Mouse (Mus musculus): ENCODE measurements around the gene Ap3d1. TPM values are rescaled to one million over a fixed set of nuclear protein-coding genes. Genes with fewer than 3 reads are reported as not detected.

The Ap3d1 gene
- polyA plus RNA-seq, 1 experiment = 92.5 TPM

DNA sequence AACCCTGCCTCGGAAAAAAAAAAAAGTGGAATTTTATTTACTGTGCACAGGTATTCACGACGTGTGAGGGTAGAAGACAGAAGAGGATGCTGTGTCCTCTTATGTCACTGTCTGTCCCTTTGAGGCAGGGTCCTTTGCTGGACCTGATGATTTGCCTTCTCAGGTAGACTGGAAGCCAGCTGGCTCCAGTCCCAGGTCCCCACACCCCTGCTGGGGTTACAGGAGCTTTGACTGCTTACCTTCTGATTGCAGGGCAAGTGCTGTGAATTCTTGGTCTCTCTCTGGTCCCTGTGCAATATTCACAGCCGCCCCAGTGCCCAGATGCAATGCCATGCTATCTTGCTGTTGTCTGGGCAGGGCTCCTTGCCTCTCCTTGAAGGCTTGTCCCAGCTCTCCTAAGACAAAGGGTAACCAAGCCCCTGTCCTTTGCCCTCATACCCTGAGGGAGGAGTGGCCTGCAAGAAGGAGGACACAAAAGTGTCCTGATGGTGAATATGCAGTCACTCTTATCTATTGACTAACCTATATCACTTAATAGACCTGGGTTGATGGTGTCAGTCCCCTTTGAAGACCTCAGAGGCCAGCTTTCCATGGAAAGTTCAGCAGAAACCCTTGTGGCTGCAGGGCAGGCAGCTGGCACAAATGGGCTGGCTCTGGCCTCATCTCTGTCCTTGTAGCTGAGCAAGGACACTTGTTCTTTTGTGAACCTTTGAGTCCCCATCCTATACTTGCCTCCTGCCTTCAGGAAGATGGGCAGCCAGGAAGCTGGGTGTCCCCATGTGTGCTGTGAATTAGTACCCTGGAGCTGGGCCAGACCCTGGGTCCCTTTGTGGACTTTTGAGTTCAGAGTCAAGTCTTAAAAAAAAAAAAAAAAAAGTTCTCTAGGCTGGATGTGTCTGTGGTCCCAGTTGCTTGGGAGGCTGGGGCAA lies 18.8 kb upstream of the Ap3d1 start:
- H3K4me3 ChIP-seq (ENCODE audit: extremely low read depth, insufficient read depth, insufficient read length) = no peak overlapping the region
- no peak overlapping the region for H3K27ac ChIP-seq (ENCODE audit: insufficient read depth, low read length)
- peaks cover 4% of the 10 kb centered on the region; the same call in 1 of the 2 replicates for H3K36me3 ChIP-seq (ENCODE audit: control insufficient read depth, insufficient read depth, low read length)
- no peak for TF ChIP-seq POLR2A (IDR thresholded peaks at IDR 0.05; ENCODE audit: low read depth, low read length)
- TF ChIP-seq CTCF (IDR thresholded peaks at IDR 0.05; ENCODE audit: extremely low read depth, insufficient read depth, insufficient read length, insufficient replicate concordance) = no peak
- no peak for DNase-seq (ENCODE audit: low read depth in 1 of 2, low spot score in 2 of 2)
- no peaks in the 10 kb centered on the region for H3K27me3 ChIP-seq (ENCODE audit: control insufficient read depth, insufficient read depth, low read length)
- 92% methylated on average over 4 of the region's 4 CpGs for WGBS
- peaks cover 17% of the 10 kb centered on the region; the same call in 1 of the 2 replicates for H3K4me1 ChIP-seq (ENCODE audit: control insufficient read depth, insufficient read depth, insufficient read length)

DNA sequence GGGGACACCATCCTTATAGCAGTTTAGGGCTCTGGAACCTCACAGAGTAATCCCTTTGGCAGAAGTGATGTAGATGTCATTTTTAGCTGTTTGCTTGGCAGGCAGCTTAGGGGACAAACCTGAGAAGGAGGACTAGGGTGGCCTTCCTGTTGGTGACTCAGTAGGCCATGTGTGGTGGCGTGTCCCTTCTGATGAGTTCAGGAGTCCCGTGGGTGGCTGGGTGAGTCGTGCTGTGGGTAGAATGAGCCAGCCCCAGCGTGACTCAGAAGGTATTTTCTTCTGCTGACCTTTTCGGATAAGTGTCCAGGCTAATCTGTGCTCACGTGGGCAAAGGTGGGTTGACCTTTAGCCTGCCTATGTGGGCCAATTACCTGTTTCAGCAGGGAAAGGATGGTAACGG lies 16.6 kb upstream of the Ap3d1 start:
- WGBS = 71% methylated on average over 7 of the region's 7 CpGs
- TF ChIP-seq CTCF (IDR thresholded peaks at IDR 0.05; ENCODE audit: extremely low read depth, insufficient read depth, insufficient read length, insufficient replicate concordance) (no peak), POLR2A (IDR thresholded peaks at IDR 0.05; ENCODE audit: low read depth, low read length) (no peak)
- DNase-seq (ENCODE audit: low read depth in 1 of 2, low spot score in 2 of 2) = no peak
- no peaks in the 10 kb centered on the region for H3K36me3 ChIP-seq (ENCODE audit: control insufficient read depth, insufficient read depth, low read length)
- peaks cover 17% of the 10 kb centered on the region; the same call in 1 of the 2 replicates for H3K4me1 ChIP-seq (ENCODE audit: control insufficient read depth, insufficient read depth, insufficient read length)
- no peaks in the 10 kb centered on the region for H3K27me3 ChIP-seq (ENCODE audit: control insufficient read depth, insufficient read depth, low read length)
- H3K27ac ChIP-seq (ENCODE audit: insufficient read depth, low read length) = no peak overlapping the region
- no peak overlapping the region for H3K4me3 ChIP-seq (ENCODE audit: extremely low read depth, insufficient read depth, insufficient read length)

DNA sequence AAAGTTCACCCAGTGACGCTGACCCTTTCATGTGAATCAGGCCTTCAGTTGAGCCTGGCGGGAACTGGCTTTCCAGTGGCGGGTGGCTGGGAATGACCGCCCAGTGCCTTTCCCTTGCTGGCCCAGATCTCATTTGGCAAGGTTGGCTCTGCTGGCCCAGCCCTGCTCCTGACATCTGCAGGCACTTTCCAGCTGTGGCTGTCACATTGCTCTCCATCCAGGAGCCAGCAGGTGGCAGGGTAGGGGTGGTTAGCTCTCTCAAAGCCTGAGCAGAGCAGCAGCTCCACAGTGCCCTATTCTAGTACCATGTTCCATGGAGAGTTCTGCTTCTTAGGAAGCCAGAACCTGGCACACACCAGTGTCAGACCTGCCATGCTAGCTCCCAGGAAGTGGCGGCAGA lies 15.7 kb upstream of the Ap3d1 start:
- H3K27me3 ChIP-seq (ENCODE audit: control insufficient read depth, insufficient read depth, low read length) = no peaks in the 10 kb centered on the region
- no peak overlapping the region for H3K4me3 ChIP-seq (ENCODE audit: extremely low read depth, insufficient read depth, insufficient read length)
- peaks cover 17% of the 10 kb centered on the region; the same call in 1 of the 2 replicates for H3K4me1 ChIP-seq (ENCODE audit: control insufficient read depth, insufficient read depth, insufficient read length)
- H3K27ac ChIP-seq (ENCODE audit: insufficient read depth, low read length) = no peak overlapping the region
- WGBS = 56% methylated on average over 5 of the region's 5 CpGs
- TF ChIP-seq CTCF (IDR thresholded peaks at IDR 0.05; ENCODE audit: extremely low read depth, insufficient read depth, insufficient read length, insufficient replicate concordance) (peak; percentile 51; the same call in 1 of the 2 replicates), POLR2A (IDR thresholded peaks at IDR 0.05; ENCODE audit: low read depth, low read length) (no peak)
- H3K36me3 ChIP-seq (ENCODE audit: control insufficient read depth, insufficient read depth, low read length) = no peaks in the 10 kb centered on the region
- DNase-seq (ENCODE audit: low read depth in 1 of 2, low spot score in 2 of 2) = peak in 1 of 2 experiments; percentile 68

DNA sequence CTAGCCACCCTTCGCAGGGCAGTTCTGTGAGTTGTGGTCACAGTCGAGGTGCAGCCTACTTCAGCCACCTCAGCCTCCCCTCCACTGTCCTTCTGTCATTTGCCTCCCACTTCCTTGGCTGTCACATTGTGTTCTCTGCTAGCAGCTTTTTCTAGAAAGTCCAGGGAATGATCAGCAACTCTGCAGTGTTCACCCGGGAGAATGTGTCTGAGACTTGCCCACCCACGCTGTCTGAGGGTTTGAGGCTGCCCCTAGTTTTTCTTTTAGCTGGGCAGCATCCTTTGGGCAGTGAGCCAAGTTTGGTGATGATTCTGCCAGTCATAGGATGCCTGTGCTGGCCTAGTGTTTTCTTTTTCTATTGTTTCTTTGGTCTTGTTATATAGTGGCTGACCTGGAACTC lies 14.9 kb upstream of the Ap3d1 start:
- H3K27me3 ChIP-seq (ENCODE audit: control insufficient read depth, insufficient read depth, low read length) = no peaks in the 10 kb centered on the region
- TF ChIP-seq POLR2A (IDR thresholded peaks at IDR 0.05; ENCODE audit: low read depth, low read length) = no peak
- TF ChIP-seq CTCF (IDR thresholded peaks at IDR 0.05; ENCODE audit: extremely low read depth, insufficient read depth, insufficient read length, insufficient replicate concordance) = no peak
- no peaks in the 10 kb centered on the region for H3K36me3 ChIP-seq (ENCODE audit: control insufficient read depth, insufficient read depth, low read length)
- no peak for DNase-seq (ENCODE audit: low read depth in 1 of 2, low spot score in 2 of 2)
- 62% methylated on average over 4 of the region's 4 CpGs for WGBS
- H3K4me1 ChIP-seq (ENCODE audit: control insufficient read depth, insufficient read depth, insufficient read length) = peaks cover 20% of the 10 kb centered on the region; the same call in 1 of the 2 replicates
- H3K27ac ChIP-seq (ENCODE audit: insufficient read depth, low read length) = no peak overlapping the region
- no peak overlapping the region for H3K4me3 ChIP-seq (ENCODE audit: extremely low read depth, insufficient read depth, insufficient read length)

DNA sequence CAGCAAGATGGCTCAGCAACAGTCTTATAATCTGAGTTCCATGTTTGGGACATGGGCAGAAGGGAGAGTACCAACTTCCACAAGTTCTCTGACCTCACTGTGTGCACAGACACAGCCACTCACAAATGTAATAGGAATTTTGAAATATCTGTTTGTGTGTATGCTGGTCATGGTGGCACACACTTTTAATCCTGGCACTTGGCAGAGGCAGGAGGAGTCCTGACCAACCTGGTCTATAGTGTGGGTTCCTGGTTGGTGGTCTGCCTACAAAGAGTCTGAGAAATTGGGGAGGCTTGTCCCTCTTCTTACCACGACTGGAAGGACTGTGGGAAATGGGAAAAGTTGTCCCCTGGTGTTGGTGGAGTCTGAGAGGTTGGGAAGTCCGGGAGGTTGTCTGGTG lies 14.4 kb upstream of the Ap3d1 start:
- H3K36me3 ChIP-seq (ENCODE audit: control insufficient read depth, insufficient read depth, low read length) = no peaks in the 10 kb centered on the region
- peaks cover 23% of the 10 kb centered on the region; the same call in 1 of the 2 replicates for H3K4me1 ChIP-seq (ENCODE audit: control insufficient read depth, insufficient read depth, insufficient read length)
- no peaks in the 10 kb centered on the region for H3K27me3 ChIP-seq (ENCODE audit: control insufficient read depth, insufficient read depth, low read length)
- DNase-seq (ENCODE audit: low read depth in 1 of 2, low spot score in 2 of 2) = no peak
- no peak overlapping the region for H3K27ac ChIP-seq (ENCODE audit: insufficient read depth, low read length)
- TF ChIP-seq CTCF (IDR thresholded peaks at IDR 0.05; ENCODE audit: extremely low read depth, insufficient read depth, insufficient read length, insufficient replicate concordance) (no peak), POLR2A (IDR thresholded peaks at IDR 0.05; ENCODE audit: low read depth, low read length) (no peak)
- no peak overlapping the region for H3K4me3 ChIP-seq (ENCODE audit: extremely low read depth, insufficient read depth, insufficient read length)
- 70% methylated on average over 2 of the region's 2 CpGs for WGBS

DNA sequence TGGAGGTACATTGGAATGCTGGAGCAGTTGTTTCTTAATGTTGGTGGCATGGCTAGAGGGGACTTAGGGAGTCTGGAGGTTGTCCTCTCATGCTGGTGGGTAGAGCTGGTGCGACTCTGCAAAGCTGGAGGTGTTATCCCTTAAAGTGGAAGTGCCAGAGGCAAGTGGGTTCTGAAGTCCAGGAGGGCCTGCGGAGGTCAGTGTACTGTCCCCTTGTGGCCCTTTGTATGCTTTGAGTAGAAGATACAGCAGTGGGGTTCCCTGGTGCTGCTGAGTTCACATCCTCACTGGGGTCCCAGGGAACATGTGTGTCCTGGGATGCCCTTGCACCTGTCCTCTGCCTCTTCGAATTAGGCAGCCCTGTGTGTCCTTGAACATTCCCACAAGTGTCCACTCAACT lies 14.0 kb upstream of the Ap3d1 start:
- TF ChIP-seq POLR2A (IDR thresholded peaks at IDR 0.05; ENCODE audit: low read depth, low read length) (no peak), CTCF (IDR thresholded peaks at IDR 0.05; ENCODE audit: extremely low read depth, insufficient read depth, insufficient read length, insufficient replicate concordance) (no peak)
- DNase-seq (ENCODE audit: low read depth in 1 of 2, low spot score in 2 of 2) = no peak
- peaks cover 27% of the 10 kb centered on the region; the same call in 1 of the 2 replicates for H3K4me1 ChIP-seq (ENCODE audit: control insufficient read depth, insufficient read depth, insufficient read length)
- 35% methylated on average over 3 of the region's 3 CpGs for WGBS
- H3K4me3 ChIP-seq (ENCODE audit: extremely low read depth, insufficient read depth, insufficient read length) = peak overlapping the region; percentile 87; the same call in 1 of the 2 replicates
- no peak overlapping the region for H3K27ac ChIP-seq (ENCODE audit: insufficient read depth, low read length)
- no peaks in the 10 kb centered on the region for H3K36me3 ChIP-seq (ENCODE audit: control insufficient read depth, insufficient read depth, low read length)
- H3K27me3 ChIP-seq (ENCODE audit: control insufficient read depth, insufficient read depth, low read length) = no peaks in the 10 kb centered on the region
